Mouse (Mus musculus): ENCODE results near the gene Kcnj9. TPM values are rescaled to one million over a fixed set of nuclear protein-coding genes. Genes with fewer than 3 reads are reported as not detected.

The Kcnj9 gene
- total RNA-seq, 2 experiments from 2014 or later = not detected

- DNase-seq = no peak
- intact Hi-C loops (cut with DNase I) = loop anchor here (5.0 kb wide), 1 partner anchor 267 kb away; no protein-coding TSS in a partner anchor
Observed at GRCm38 (mm10) chr1:172313613-172314411, 15.3 kb downstream of the Kcnj9 start.

GRCm38 (mm10) chr1:172312768-172313561 lies 16.2 kb downstream of the Kcnj9 start:
- DNase-seq = no peak
- intact Hi-C loops (cut with DNase I) = loop anchor here (5.0 kb wide), 1 partner anchor 266 kb away; no protein-coding TSS in a partner anchor

- intact Hi-C loops (cut with DNase I) = loop anchor here (2.0 to 5.0 kb wide), 4 partner anchors 169 to 265 kb away; partner anchors contain the start of gene Pex19
- peak; percentile 90 to 91 for DNase-seq
Observed at GRCm38 (mm10) chr1:172311921-172312767, 17.0 kb downstream of the Kcnj9 start.

- DNase-seq = peak; percentile 70 to 74
Observed at GRCm38 (mm10) chr1:172311248-172311906, 17.7 kb downstream of the Kcnj9 start.

GRCm38 (mm10) chr1:172309699-172310398 lies 19.3 kb downstream of the Kcnj9 start:
- peak; percentile 94 to 97 for DNase-seq
- intact Hi-C loops (cut with DNase I) = loop anchor here (1.0 to 5.0 kb wide), 6 partner anchors 63 to 263 kb away; partner anchors contain the start of gene Pex19

More at GRCm38 (mm10) chr1:172311248-172311906, 17.7 kb downstream of the Kcnj9 start:
- intact Hi-C loops (cut with DNase I) = loop anchor here (2.0 to 5.0 kb wide), 4 partner anchors 169 to 264 kb away; partner anchors contain the start of gene Pex19

GRCm38 (mm10) chr1:172308409-172308808 lies 20.7 kb downstream of the Kcnj9 start:
- intact Hi-C loops (cut with DNase I) = loop anchor here (5.0 kb wide), 1 partner anchor 61 kb away; no protein-coding TSS in a partner anchor

GRCm38 (mm10) chr1:172307936-172308335 lies 21.2 kb downstream of the Kcnj9 start:
- intact Hi-C loops (cut with DNase I) = loop anchor here (5.0 kb wide), 1 partner anchor 61 kb away; no protein-coding TSS in a partner anchor
- no peak for DNase-seq

More at GRCm38 (mm10) chr1:172308409-172308808, 20.7 kb downstream of the Kcnj9 start:
- DNase-seq = no peak

- intact Hi-C loops (cut with DNase I) = loop anchor here (5.0 kb wide), 1 partner anchor 60 kb away; no protein-coding TSS in a partner anchor
- no peak for DNase-seq
Observed at GRCm38 (mm10) chr1:172306885-172307284, 22.2 kb downstream of the Kcnj9 start.

- intact Hi-C loops (cut with DNase I) = loop anchor here (5.0 kb wide), 1 partner anchor 59 kb away; no protein-coding TSS in a partner anchor
- no peak for DNase-seq
Observed at GRCm38 (mm10) chr1:172306196-172306595, 22.9 kb downstream of the Kcnj9 start.

- intact Hi-C loops (cut with DNase I) = loop anchor here (1.0 to 5.0 kb wide), 2 partner anchors 24 to 58 kb away; no protein-coding TSS in a partner anchor
- no peak for DNase-seq
Observed at GRCm38 (mm10) chr1:172305635-172306034, 23.5 kb downstream of the Kcnj9 start.

GRCm38 (mm10) chr1:172305153-172305552 lies 24.0 kb downstream of the Kcnj9 start:
- no peak for DNase-seq
- intact Hi-C loops (cut with DNase I) = loop anchor here (1.0 to 5.0 kb wide), 2 partner anchors 24 to 58 kb away; no protein-coding TSS in a partner anchor

GRCm38 (mm10) chr1:172304443-172304842 lies 24.7 kb downstream of the Kcnj9 start:
- intact Hi-C loops (cut with DNase I) = no loop called here
- no peak for DNase-seq

GRCm38 (mm10) chr1:172302851-172303250 lies 26.3 kb downstream of the Kcnj9 start:
- intact Hi-C loops (cut with DNase I) = no loop called here
- no peak for DNase-seq

- DNase-seq = no peak
- intact Hi-C loops (cut with DNase I) = no loop called here
Observed at GRCm38 (mm10) chr1:172302311-172302710, 26.8 kb downstream of the Kcnj9 start.

- DNase-seq = no peak
- intact Hi-C loops (cut with DNase I) = no loop called here
Observed at GRCm38 (mm10) chr1:172301180-172301579, 27.9 kb downstream of the Kcnj9 start.

GRCm38 (mm10) chr1:172300247-172300646 lies 28.9 kb downstream of the Kcnj9 start:
- intact Hi-C loops (cut with DNase I) = no loop called here

GRCm38 (mm10) chr1:172299528-172299927 lies 29.6 kb downstream of the Kcnj9 start:
- intact Hi-C loops (cut with DNase I) = no loop called here

More at GRCm38 (mm10) chr1:172300247-172300646, 28.9 kb downstream of the Kcnj9 start:
- DNase-seq = peak; percentile 72 to 78

More at GRCm38 (mm10) chr1:172299528-172299927, 29.6 kb downstream of the Kcnj9 start:
- peak in 1 of 2 experiments; percentile 40 for DNase-seq
